ENCODE assay signal across 8 mouse cellular contexts in the genomic region with DNA sequence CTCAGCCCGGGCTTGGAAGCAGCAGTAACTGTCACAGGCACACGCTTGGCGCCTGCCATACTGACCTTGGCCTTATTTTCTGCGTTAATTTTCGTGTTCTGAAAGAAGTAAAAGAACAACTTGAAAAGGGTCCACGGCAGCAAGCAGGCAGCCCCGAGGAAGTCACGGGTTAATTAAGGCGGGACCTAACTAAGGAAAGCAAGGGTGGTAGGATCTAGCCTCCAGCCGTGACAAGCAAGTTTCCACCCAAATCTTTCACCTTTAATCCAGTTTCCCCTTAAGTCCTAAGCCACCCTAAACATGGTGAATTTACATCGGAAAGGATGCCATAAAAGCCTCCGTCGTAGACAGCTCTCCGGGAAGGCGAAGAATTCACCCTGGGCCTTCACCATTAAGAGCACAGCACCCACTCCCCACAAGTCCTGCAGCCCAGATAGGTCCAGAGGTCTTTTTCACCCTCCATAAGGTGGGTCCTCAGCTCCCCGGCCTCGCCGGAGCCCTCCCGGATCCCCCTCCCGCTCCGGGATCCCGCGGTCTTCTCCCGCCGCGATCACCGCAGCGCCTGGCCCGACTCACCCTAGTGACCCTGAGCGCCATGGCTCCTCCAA. TPM values are rescaled to one million over a fixed set of nuclear protein-coding genes. Genes with fewer than 3 reads are reported as not detected.
DNase-seq lines count a peak whose midpoint lies in the region; ATAC-seq lines count a peak whose summit lies in the region.

No protein-coding gene starts in this region.

- DNase-seq in kidney, postnatal 14 days: no peak
- peak; percentile 24 for DNase-seq in Muller cell, postnatal 12 days (ENCODE audit: inconsistent ontology term)
- no peak for DNase-seq in liver, embryonic 11.5 days (ENCODE audit: low spot score)
- peak; percentile 17 for DNase-seq in retina, embryonic 14.5 days (ENCODE audit: low spot score)
- DNase-seq in right cerebral cortex, postnatal 10 days (ENCODE audit: low spot score in 2 of 2): no peak
- DNase-seq in urinary bladder, postnatal 4 days (ENCODE audit: low spot score in 2 of 2): no peak

- H3K4me1 ChIP-seq in kidney, embryonic 16.5 days (ENCODE audit: insufficient read depth, low read length): peaks cover 17% of the 10 kb centered on the region
- peaks cover 35% of the 10 kb centered on the region for H3K4me1 ChIP-seq in forebrain, embryonic 13.5 days
- H3K4me1 ChIP-seq in liver, embryonic 11.5 days (replicated peaks; ENCODE audit: control insufficient read depth, insufficient read depth, low read length): peaks cover 18% of the 10 kb centered on the region

- WGBS in kidney, embryonic 16.5 days: under 1% methylated on average over 30 of the region's 30 CpGs
- WGBS in forebrain, embryonic 13.5 days: 2% methylated on average over 30 of the region's 30 CpGs
- WGBS in liver, embryonic 11.5 days: under 1% methylated on average over 30 of the region's 30 CpGs

- no peaks in the 10 kb centered on the region for H3K27me3 ChIP-seq in kidney, embryonic 16.5 days (ENCODE audit: insufficient read depth, low read length)
- H3K27me3 ChIP-seq in forebrain, embryonic 13.5 days: no peaks in the 10 kb centered on the region
- no peaks in the 10 kb centered on the region for H3K27me3 ChIP-seq in liver, embryonic 11.5 days (replicated peaks; ENCODE audit: control insufficient read depth, insufficient read depth, low read length)

- H3K9ac ChIP-seq in kidney, embryonic 16.5 days (replicated peaks; ENCODE audit: low read length): peak overlapping the region; percentile 81
- H3K9ac ChIP-seq in forebrain, embryonic 13.5 days: peak overlapping the region; percentile 87
- peak overlapping the region; percentile 95 for H3K9ac ChIP-seq in liver, embryonic 11.5 days (ENCODE audit: low read depth, low read length)

- H3K27ac ChIP-seq in kidney, embryonic 16.5 days (ENCODE audit: low read length): peak overlapping the region; percentile 51
- peak overlapping the region; percentile 61 for H3K27ac ChIP-seq in forebrain, embryonic 13.5 days
- peak overlapping the region; percentile 87 for H3K27ac ChIP-seq in liver, embryonic 11.5 days (ENCODE audit: low read depth, low read length)

- peak overlapping the region; percentile 77 for H3K4me3 ChIP-seq in kidney, embryonic 16.5 days (ENCODE audit: low read length)
- H3K4me3 ChIP-seq in forebrain, embryonic 13.5 days: peak overlapping the region; percentile 83
- H3K4me3 ChIP-seq in liver, embryonic 11.5 days (ENCODE audit: low read depth, low read length): peak overlapping the region; percentile 88

- H3K9me3 ChIP-seq in kidney, embryonic 16.5 days (ENCODE audit: low read length): no peaks in the 10 kb centered on the region
- H3K9me3 ChIP-seq in forebrain, embryonic 13.5 days (replicated peaks): no peaks in the 10 kb centered on the region
- H3K9me3 ChIP-seq in liver, embryonic 11.5 days (ENCODE audit: control insufficient read depth, low read length): no peaks in the 10 kb centered on the region

- peaks cover 20% of the 10 kb centered on the region for H3K36me3 ChIP-seq in kidney, embryonic 16.5 days (ENCODE audit: insufficient read depth, low read length)
- peaks cover 29% of the 10 kb centered on the region for H3K36me3 ChIP-seq in forebrain, embryonic 13.5 days (ENCODE audit: poor library complexity, severe bottlenecking)
- peaks cover 28% of the 10 kb centered on the region for H3K36me3 ChIP-seq in liver, embryonic 11.5 days (ENCODE audit: control insufficient read depth, insufficient read depth, low read length)

- peak overlapping the region; percentile 63 for H3K4me2 ChIP-seq in kidney, embryonic 16.5 days (replicated peaks; ENCODE audit: low read depth, low read length)
- peak overlapping the region; percentile 94 for H3K4me2 ChIP-seq in forebrain, embryonic 13.5 days
- H3K4me2 ChIP-seq in liver, embryonic 11.5 days: peak overlapping the region; percentile 75

- peak; percentile 62; the same call in 1 of the 2 replicates for ATAC-seq in kidney, embryonic 16.5 days (ENCODE audit: low FRiP score, low TSS enrichment)
- ATAC-seq in forebrain, embryonic 13.5 days: peak; percentile 50
- peak; percentile 25 for ATAC-seq in liver, embryonic 11.5 days (replicated peaks; ENCODE audit: low FRiP score)

RNA-seq across cellular contexts. Expression of a gene that starts 0.5 kb away (rescaled TPM):
- polyA plus RNA-seq in kidney, embryonic 16.5 days (2015; fragmentation: Nextera tagmentation; extraction: Ambion mirVana): 269 and 273 TPM in 2 replicates
- polyA plus RNA-seq in forebrain, embryonic 13.5 days (2015; fragmentation: Nextera tagmentation; extraction: Ambion mirVana): 273 and 294 TPM in 2 replicates
- polyA plus RNA-seq in liver, embryonic 11.5 days (2014; fragmentation: Nextera tagmentation; extraction: Ambion mirVana): 343 and 384 TPM in 2 replicates

RNA-seq across cellular contexts. Expression of a gene that starts 10.2 kb away (rescaled TPM):
- 35.6 and 39.8 TPM in 2 replicates for polyA plus RNA-seq in kidney, embryonic 16.5 days (2015; fragmentation: Nextera tagmentation; extraction: Ambion mirVana)
- 33.8 and 34.6 TPM in 2 replicates for polyA plus RNA-seq in forebrain, embryonic 13.5 days (2015; fragmentation: Nextera tagmentation; extraction: Ambion mirVana)
- 73.0 and 77.5 TPM in 2 replicates for polyA plus RNA-seq in liver, embryonic 11.5 days (2014; fragmentation: Nextera tagmentation; extraction: Ambion mirVana)

RNA-seq across cellular contexts. Expression of a gene that starts 41.5 kb away (rescaled TPM):
- polyA plus RNA-seq in kidney, embryonic 16.5 days (2015; fragmentation: Nextera tagmentation; extraction: Ambion mirVana): 171 and 174 TPM in 2 replicates
- 128 and 142 TPM in 2 replicates for polyA plus RNA-seq in forebrain, embryonic 13.5 days (2015; fragmentation: Nextera tagmentation; extraction: Ambion mirVana)
- polyA plus RNA-seq in liver, embryonic 11.5 days (2014; fragmentation: Nextera tagmentation; extraction: Ambion mirVana): 238 and 241 TPM in 2 replicates

RNA-seq across cellular contexts. Expression of a gene that starts 47.3 kb away (rescaled TPM):
- polyA plus RNA-seq in kidney, embryonic 16.5 days (2015; fragmentation: Nextera tagmentation; extraction: Ambion mirVana): 54.9 and 55.5 TPM in 2 replicates
- 32.3 and 34.0 TPM in 2 replicates for polyA plus RNA-seq in forebrain, embryonic 13.5 days (2015; fragmentation: Nextera tagmentation; extraction: Ambion mirVana)
- polyA plus RNA-seq in liver, embryonic 11.5 days (2014; fragmentation: Nextera tagmentation; extraction: Ambion mirVana): 56.2 and 61.6 TPM in 2 replicates

RNA-seq across cellular contexts. Expression of a gene that starts 55.2 kb away (rescaled TPM):
- polyA plus RNA-seq in kidney, embryonic 16.5 days (2015; fragmentation: Nextera tagmentation; extraction: Ambion mirVana): 102 and 103 TPM in 2 replicates
- polyA plus RNA-seq in forebrain, embryonic 13.5 days (2015; fragmentation: Nextera tagmentation; extraction: Ambion mirVana): 59.0 and 62.8 TPM in 2 replicates
- polyA plus RNA-seq in liver, embryonic 11.5 days (2014; fragmentation: Nextera tagmentation; extraction: Ambion mirVana): 92.0 and 97.2 TPM in 2 replicates

Comparison
In these comparisons a context has a peak if more than half of its experiments do, and no peak if none do; other contexts are left out.
1. DNase-seq: peak in Muller cell, postnatal 12 days (single experiment) and retina, embryonic 14.5 days (single experiment); none in kidney, postnatal 14 days (single experiment), liver, embryonic 11.5 days (single experiment), right cerebral cortex, postnatal 10 days (0 of 2) and urinary bladder, postnatal 4 days (0 of 2).
2. Peak in every context shown above with its lines, with median percentiles within 50 percentile points of each other: ATAC-seq, H3K27ac ChIP-seq, H3K4me2 ChIP-seq, H3K4me3 ChIP-seq and H3K9ac ChIP-seq.